Mouse (Mus musculus): ENCODE data around the gene Hnrnph2. TPM values are rescaled to one million over a fixed set of nuclear protein-coding genes. Genes with fewer than 3 reads are reported as not detected.
A peak's percentile ranks its signal among the peaks of the same experiment; 100 is the strongest.

Gene Hnrnph2
- 113 and 117 TPM in 2 replicates for polyA plus RNA-seq (2011; ENCODE audit: insufficient read length, low read depth, missing spikeins)

DNA sequence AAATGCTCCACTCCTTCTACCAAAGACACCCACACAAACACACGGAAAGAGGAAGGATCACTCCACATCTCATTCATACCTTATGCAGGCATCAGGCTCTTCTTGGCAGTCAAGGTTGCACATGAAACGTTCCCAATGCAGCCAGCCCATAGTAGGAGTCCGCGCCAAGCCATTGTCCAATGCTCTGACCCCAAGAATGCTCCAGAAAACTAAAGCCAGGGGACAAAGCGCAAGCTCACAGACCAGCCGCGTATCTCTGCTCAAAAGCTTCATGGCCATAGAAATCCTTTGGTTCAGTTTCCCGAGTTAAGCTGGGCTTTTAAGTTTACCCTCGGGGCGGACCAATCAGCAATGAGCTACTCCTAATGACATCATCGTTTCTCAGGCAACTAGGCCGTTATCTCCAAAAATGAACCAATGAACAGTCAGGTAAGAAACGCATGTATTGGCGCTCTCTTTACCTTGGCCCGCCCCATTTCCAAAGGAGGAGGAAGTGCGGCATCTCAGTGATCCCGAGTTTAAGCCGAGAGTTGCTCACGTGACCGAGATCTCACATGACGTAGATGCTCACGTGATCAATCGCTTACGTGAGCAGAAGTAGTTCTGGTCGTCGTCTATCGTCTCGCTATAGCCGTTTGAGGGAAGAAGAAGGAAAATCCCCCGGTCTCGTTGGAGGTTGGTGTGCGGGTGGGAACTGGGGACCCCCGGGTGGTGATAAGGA lies at the start of gene Hnrnph2, which contains the start of gene Gla:
Gene Hnrnph2 (plus strand): TSS at position 521 of the 721 bp plus-strand sequence.
Gene Gla (minus strand): TSS at position 467 of the 721 bp plus-strand sequence.
- no peaks in the 10 kb centered on the region; the same call in 1 of the 2 replicates for H3K4me1 ChIP-seq (ENCODE audit: control insufficient read depth, insufficient read depth, low read length)
- H3K4me3 ChIP-seq (ENCODE audit: insufficient read depth, low read length): peak within 1 kb of the TSS; percentile 69
- H3K27ac ChIP-seq (ENCODE audit: insufficient read depth, low read length): peak within 1 kb of the TSS; percentile 66
- no peak for TF ChIP-seq CTCF (IDR thresholded peaks at IDR 0.05; ENCODE audit: borderline replicate concordance, insufficient read depth, low read length)
- peak; percentile 72 for TF ChIP-seq POLR2A (IDR thresholded peaks at IDR 0.05; ENCODE audit: low read depth, low read length)

DNA sequence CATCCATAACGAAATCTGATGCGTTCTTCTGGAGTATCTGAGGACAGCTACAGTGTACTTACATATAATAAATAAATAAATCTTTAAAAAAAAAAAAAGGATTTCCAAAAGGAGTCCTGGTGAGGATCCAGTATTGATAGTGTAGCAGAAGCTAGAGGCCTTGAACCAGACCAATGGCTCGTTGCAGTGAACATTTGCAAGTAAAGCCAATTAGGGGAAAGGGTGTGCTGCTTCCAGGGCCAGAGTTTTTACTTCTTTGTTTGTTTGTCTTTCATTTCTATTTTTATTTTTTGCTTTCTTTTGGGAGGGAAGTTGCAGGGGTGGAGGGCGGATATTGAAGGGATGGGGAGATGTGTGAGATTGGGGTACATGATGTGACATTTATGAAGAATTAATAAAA lies 47.7 kb upstream of the Hnrnph2 start:
- H3K4me3 ChIP-seq (ENCODE audit: insufficient read depth, low read length): no peak overlapping the region
- H3K27ac ChIP-seq (ENCODE audit: insufficient read depth, low read length): no peak overlapping the region
- H3K4me1 ChIP-seq (ENCODE audit: control insufficient read depth, insufficient read depth, low read length): no peaks in the 10 kb centered on the region
- no peak for TF ChIP-seq POLR2A (IDR thresholded peaks at IDR 0.05; ENCODE audit: low read depth, low read length)
- no peak for TF ChIP-seq CTCF (IDR thresholded peaks at IDR 0.05; ENCODE audit: borderline replicate concordance, insufficient read depth, low read length)

DNA sequence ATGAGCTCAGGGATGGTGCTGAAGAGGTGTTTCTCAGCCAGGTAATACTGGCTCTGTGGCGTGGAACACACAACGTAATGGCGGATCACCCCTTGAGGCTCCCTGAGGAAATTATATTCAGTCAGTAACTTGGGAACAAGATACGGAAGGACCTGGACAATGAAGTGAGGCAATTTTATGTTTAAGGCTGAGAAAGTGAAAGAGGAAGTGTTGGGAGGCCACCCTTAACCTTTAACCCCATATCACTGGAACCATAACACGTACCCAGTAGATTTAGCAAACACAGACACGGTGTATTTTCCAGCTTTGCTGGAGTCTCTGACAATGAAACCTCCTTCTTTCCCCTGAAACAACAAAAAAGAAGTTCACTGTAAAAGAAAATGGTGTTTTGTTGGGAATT lies 46.6 kb upstream of the Hnrnph2 start:
- no peak overlapping the region for H3K27ac ChIP-seq (ENCODE audit: insufficient read depth, low read length)
- H3K4me3 ChIP-seq (ENCODE audit: insufficient read depth, low read length): no peak overlapping the region
- H3K4me1 ChIP-seq (ENCODE audit: control insufficient read depth, insufficient read depth, low read length): no peaks in the 10 kb centered on the region
- TF ChIP-seq POLR2A (IDR thresholded peaks at IDR 0.05; ENCODE audit: low read depth, low read length) (no peak), CTCF (IDR thresholded peaks at IDR 0.05; ENCODE audit: borderline replicate concordance, insufficient read depth, low read length) (no peak)

DNA sequence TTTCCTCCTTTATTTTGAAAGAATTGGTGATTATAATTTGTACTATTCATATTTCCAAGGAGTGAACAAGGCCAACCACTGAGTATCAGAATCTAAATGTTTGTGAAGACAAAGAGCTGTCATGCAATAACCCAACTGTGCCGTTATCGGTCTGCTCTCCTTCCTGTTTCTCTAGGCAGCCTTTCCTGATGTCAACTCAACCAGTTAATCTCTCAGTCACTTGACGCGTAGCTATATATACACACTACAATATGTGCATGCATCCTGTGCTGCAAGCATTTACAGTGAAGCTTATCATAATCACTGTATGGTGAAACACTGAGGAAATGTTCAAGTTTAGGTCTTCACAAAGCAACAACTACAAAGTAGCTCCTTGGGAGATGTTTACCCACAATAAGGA lies 36.7 kb upstream of the Hnrnph2 start:
- TF ChIP-seq CTCF (IDR thresholded peaks at IDR 0.05; ENCODE audit: borderline replicate concordance, insufficient read depth, low read length) (no peak), POLR2A (IDR thresholded peaks at IDR 0.05; ENCODE audit: low read depth, low read length) (no peak)
- H3K27ac ChIP-seq (ENCODE audit: insufficient read depth, low read length): no peak overlapping the region

DNA sequence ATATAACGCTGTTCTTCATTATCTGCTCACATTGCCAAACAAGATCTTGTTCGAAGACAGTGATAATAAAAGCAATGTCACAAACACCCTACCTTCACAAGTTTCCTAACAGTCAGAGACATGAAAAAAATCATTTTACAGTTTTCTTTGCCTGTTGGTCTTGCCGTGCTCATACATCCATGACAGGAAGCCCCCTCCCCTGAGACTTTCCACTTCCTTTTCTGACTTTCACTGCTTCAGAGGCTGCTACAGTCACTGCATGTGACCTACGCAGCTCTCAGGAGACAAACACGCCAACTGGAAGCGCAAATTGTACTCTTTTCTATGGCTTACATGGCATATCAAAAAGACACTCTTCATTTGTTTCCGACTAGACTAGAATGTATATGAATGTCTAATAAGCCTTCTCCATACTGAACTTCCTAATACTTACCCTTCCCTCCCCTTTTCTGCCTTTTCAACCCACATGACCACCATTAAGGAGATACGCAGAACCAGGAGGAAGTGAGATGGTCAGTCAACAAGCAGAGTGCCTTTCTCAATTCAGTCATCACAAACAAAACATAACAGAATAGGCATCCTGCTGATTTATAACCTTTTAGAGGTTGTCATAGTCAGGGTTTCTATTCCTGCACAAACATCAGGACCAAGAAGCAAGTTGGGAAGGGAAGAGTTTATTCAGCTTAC lies 34.3 kb upstream of the Hnrnph2 start:
- H3K27ac ChIP-seq (ENCODE audit: insufficient read depth, low read length): no peak overlapping the region
- H3K4me1 ChIP-seq (ENCODE audit: control insufficient read depth, insufficient read depth, low read length): no peaks in the 10 kb centered on the region
- no peak for TF ChIP-seq POLR2A (IDR thresholded peaks at IDR 0.05; ENCODE audit: low read depth, low read length)
- TF ChIP-seq CTCF (IDR thresholded peaks at IDR 0.05; ENCODE audit: borderline replicate concordance, insufficient read depth, low read length): no peak
- no peak overlapping the region for H3K4me3 ChIP-seq (ENCODE audit: insufficient read depth, low read length)

More for the DNA sequence above, 36.7 kb upstream of the Hnrnph2 start:
- Histone ChIP-seq H3K4me1 (ENCODE audit: control insufficient read depth, insufficient read depth, low read length) (no peaks in the 10 kb centered on the region), H3K4me3 (ENCODE audit: insufficient read depth, low read length) (no peak overlapping the region)

DNA sequence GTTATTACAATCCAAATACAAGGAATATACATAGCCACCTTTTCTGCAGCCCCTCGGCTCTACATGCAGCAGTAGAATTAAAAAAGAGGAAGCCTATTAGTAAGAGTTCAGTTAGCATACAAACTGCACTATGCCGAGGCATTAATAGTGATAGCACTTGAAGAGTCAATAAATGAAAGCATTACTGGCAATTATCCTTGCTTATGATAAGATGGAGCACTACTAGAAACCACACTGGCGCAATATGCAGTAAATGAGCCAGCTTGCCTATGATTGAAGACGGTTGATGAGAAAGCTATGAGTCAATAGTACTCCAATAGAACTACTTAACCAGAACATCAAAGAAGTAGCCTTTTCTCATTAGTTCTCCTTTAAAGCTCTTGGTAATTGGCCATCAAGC lies 23.1 kb upstream of the Hnrnph2 start:
- H3K4me3 ChIP-seq (ENCODE audit: insufficient read depth, low read length): no peak overlapping the region
- no peak overlapping the region for H3K27ac ChIP-seq (ENCODE audit: insufficient read depth, low read length)
- H3K4me1 ChIP-seq (ENCODE audit: control insufficient read depth, insufficient read depth, low read length): no peaks in the 10 kb centered on the region
- TF ChIP-seq POLR2A (IDR thresholded peaks at IDR 0.05; ENCODE audit: low read depth, low read length) (no peak), CTCF (IDR thresholded peaks at IDR 0.05; ENCODE audit: borderline replicate concordance, insufficient read depth, low read length) (no peak)

DNA sequence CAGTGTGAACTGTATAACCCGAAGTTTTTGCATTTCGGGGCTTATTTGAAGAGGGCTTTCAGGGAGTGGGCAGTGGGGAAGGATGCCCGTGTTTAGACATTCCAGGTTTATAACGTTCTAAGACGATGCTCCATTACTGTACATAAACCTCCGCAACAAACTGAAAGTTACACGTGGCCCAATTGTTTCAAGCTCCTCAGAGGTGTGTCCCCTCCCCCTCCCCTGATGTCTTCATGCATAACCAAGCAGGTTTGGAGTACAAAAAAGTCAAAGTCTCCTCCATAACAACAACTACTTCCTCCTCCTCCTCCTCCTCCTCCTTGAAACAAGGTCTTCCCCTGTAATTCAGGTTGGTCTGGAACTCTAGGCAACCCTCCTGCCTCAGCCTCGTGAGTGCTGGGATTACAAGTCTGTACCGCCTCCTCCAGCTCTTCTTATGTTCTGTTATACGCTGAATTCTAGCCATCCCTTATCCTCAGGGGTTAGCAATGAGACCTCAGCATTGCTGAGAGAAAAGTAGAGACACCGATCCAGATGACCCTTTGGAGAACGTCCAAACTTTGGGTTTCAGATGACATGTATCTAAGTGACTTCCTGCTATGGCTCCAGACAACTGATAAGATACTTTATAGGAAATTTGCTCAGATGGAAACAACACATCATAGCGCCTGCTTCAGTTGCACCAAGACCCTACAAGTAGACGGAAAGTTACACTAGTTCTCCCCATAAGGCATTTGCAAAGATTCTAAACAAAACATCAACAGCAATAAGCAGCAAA lies 20.3 kb upstream of the Hnrnph2 start:
- TF ChIP-seq POLR2A (IDR thresholded peaks at IDR 0.05; ENCODE audit: low read depth, low read length): no peak
- TF ChIP-seq CTCF (IDR thresholded peaks at IDR 0.05; ENCODE audit: borderline replicate concordance, insufficient read depth, low read length): no peak
- no peak overlapping the region for H3K4me3 ChIP-seq (ENCODE audit: insufficient read depth, low read length)
- no peak overlapping the region for H3K27ac ChIP-seq (ENCODE audit: insufficient read depth, low read length)
- no peaks in the 10 kb centered on the region for H3K4me1 ChIP-seq (ENCODE audit: control insufficient read depth, insufficient read depth, low read length)

DNA sequence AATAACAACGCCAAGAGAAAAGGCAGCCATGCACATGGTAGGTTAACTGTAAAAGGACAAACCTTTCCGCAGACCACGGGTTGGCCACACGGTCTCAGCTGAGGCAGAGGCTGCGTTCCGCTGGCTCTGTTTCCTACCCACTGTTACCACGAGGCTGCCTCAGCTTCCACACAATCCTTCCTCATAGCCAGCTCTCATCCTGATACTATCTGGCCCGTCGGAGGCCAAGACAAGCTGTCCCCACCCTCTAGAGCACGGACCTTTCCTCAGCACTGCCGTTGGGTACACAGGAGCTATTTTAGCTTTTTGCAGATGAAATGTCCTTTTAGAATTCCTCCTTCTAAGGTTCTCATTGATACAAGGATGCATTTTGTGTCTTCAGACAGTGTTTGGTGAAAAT lies 18.7 kb upstream of the Hnrnph2 start:
- Histone ChIP-seq H3K27ac (ENCODE audit: insufficient read depth, low read length) (no peak overlapping the region), H3K4me3 (ENCODE audit: insufficient read depth, low read length) (no peak overlapping the region), H3K4me1 (ENCODE audit: control insufficient read depth, insufficient read depth, low read length) (no peaks in the 10 kb centered on the region)
- TF ChIP-seq POLR2A (IDR thresholded peaks at IDR 0.05; ENCODE audit: low read depth, low read length) (no peak), CTCF (IDR thresholded peaks at IDR 0.05; ENCODE audit: borderline replicate concordance, insufficient read depth, low read length) (no peak)

DNA sequence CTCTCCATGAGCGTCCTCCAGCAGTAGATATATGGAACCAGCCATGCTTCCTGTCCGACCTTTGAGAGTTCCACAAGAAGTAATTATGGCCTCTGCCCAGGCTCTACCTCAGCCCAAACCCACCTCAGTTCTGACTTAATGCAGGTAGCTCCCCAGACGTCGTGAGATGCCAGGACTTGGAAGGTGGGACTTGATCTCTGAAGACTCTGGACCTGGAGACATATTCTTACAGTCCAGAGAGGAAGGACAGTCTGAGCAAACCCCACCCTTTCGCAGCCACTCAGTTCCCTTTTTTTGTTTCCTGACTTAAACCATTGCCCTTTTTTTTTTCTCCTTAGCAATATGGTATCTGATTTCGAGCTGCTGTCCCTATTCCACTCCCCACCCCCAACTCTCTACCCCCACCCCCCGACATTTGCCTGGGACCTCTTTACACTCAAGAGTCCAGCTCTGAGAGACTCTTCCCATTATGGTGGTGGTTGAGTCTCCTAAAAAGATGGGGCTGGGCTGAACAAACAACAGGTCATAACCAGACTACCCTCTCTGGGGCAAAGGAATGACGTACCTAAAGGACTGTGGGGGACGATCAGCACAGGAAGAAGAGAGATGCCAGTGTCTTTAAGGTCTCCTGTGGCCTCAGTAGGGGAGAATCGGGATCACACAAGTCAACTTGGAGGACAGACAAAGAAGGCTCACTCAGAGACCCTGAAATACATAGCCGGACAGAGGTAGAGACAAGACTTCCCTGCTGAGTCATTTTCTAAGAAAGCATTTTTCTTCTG lies 17.9 kb upstream of the Hnrnph2 start, which contains the start of gene Btk:
Gene Btk (minus strand): TSS at position 683 of the 782 bp plus-strand sequence.
- TF ChIP-seq CTCF (IDR thresholded peaks at IDR 0.05; ENCODE audit: borderline replicate concordance, insufficient read depth, low read length) (no peak), POLR2A (IDR thresholded peaks at IDR 0.05; ENCODE audit: low read depth, low read length) (no peak)
- Histone ChIP-seq H3K4me1 (ENCODE audit: control insufficient read depth, insufficient read depth, low read length) (no peaks in the 10 kb centered on the region), H3K27ac (ENCODE audit: insufficient read depth, low read length) (no peak within 1 kb of the TSS), H3K4me3 (ENCODE audit: insufficient read depth, low read length) (no peak within 1 kb of the TSS)
